Mouse (Mus musculus) liver, embryonic 14.5 days (tissue): Measurements from ENCODE around the gene Prkar2a.

Source experiments
- CTCF ChIP-seq: IDR thresholded peaks from 2 replicates; pipeline ENCODE4 v1.5.1; 2016; ENCODE audit warnings: antibody characterized with exemption, low read depth, control low read depth
- EP300 ChIP-seq: IDR thresholded peaks from 2 replicates; pipeline ENCODE4 v1.6.1; 2016; ENCODE audit warnings: antibody characterized with exemption, low read depth

GRCm38 (mm10) chr9:108688451-108688850 lies 663 bp upstream of the Prkar2a start:
- no peak for TF ChIP-seq CTCF
- TF ChIP-seq EP300 = no peak
